Mouse (Mus musculus) urinary bladder, postnatal 4 days (tissue): ENCODE data around the gene Cds2.
"Not testable (repeated sequence)": the region's sequence is repeated elsewhere in the genome, so short reads cannot be mapped to it uniquely, and the experiment has no call there.

Experiments
- DNase-seq, 2 experiments: peaks; one replicate each; pipeline ENCODE4 v3.0.0; 2021 to 2022; ENCODE audit warnings: low spot score in 2 of 2

Gene Cds2

DNA sequence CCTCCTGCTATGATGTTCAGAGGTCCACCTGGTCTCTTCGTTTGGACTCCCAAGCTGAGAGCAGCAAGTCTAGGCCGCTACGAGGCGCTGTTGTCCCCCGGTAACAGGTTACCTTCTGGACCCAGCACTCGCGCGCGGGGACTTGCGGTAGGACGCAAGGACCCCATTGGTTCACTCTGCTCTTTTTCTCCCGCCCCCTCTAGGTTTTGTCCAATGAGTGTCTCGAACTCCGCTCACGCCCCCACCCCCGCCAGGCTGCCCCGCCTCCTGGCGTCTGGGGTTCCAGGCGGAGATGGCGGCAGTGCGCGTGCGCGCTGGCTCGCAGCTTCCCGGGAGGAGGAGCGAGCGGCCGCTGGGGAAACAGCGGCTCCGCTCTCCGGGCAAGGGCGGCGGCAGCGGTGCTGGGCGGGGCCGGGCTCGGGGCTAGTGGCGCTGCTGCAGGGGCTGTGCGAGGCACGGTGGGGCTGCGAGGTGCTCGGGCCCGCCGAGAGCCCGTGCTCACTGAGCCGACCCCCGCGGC, at the start of gene Cds2:
Cds2 (plus strand) TSS at position 270 of the 520 bp plus-strand sequence.
- peak; percentile 99 for DNase-seq

DNA sequence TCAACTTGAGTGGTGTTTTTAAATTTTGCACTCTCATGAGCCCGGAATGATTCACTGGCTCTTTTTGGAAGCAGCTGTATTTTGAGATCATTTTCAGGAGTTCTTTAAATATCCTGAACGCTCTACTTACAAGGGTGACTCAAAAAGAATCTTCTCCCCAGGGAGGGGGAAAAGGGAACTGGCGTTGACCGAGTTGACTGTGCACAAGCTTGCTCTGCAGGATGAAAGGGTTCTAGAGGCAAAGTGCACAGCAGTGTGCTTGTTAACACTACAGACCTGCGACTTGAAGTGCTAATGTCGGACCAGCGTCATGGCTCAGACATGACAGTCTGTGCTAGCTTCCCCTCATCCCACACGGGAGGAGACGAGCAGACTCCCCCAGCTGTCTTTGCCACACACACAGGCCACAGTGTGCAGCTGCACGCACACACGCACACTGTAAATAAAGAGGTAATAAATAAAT, 41.3 kb upstream of the Cds2 start:
- DNase-seq, result no peak

DNA sequence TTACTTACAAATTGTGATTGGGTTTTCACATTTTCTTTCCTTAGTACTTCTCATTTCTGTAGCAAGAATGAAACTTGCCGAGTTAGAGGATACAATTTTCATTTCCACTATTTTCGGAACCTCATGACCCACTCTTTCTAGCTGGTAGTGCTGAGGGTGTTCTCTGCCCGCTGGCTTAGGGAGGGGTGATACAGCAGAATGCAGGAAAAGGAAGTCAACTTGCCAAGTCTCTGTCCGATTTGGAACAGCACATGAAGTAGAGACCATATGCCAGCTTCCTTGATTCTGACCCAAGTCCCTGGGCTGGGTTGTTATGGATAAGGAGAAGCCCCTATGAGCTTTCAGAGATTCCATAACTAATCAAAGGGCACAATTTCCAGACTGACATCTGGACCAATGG, 38.6 kb upstream of the Cds2 start:
- no peak for DNase-seq

DNA sequence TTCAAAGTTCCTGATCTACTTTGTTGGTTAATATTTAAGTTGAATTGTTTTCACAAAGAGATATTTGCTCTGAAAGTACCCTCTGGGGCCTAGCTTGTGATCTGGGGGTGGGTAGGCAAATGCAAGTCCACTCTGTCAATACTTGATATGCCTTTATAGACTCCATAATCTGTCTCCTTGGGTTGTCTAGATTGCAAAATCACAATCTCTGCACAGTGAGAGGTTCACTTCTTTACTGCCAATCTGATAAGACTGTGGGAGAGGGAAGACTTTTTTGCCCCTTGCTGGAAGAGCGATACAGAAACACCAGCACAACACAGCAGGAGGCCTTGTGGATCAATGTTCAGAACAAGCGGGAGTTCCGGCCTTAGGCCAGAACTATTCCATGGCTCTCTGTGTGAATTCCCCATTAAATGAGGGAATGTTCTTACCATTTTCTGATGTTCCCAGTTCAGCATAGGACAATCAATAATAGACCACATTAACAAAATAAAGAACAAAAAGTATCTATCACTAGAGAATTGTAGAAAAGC, 30.5 kb upstream of the Cds2 start:
- DNase-seq, result no peak

DNA sequence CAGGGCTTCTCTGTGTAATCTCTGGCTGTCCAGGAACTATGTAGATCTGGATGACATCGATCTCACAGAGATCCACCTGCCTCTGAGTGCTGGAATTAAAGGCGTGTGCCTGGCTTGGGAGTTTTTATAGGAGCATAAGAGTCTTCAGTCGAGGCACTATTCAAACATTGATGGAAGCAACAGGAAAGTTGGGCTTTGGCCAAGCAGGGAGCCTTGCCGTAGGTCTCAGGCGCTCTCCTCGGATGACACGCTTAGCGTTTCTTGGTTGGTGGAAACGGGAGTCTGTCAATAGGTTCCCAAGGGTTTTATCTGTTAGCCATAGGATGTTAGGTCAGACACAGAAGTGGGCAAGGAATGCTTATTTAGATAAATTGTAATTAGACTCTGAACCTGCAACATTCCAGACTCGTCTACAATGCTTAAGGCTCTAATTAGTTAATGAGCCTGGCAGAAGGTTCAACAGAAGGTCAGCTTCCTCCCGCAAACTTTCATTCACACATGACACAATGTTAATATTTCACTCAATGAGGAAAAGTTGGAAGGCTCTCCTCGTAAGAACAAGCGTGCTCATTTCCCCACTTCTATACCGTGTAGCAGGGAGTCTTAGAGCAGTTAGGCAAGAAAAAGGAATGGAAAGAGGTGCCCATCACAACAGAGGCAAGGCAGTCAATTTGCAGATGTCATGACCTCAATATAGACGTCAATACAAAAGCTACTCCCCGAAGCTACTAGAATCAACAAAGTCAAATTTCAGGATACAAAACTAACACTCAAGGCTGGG, 28.8 kb upstream of the Cds2 start:
- DNase-seq, result no peak

DNA sequence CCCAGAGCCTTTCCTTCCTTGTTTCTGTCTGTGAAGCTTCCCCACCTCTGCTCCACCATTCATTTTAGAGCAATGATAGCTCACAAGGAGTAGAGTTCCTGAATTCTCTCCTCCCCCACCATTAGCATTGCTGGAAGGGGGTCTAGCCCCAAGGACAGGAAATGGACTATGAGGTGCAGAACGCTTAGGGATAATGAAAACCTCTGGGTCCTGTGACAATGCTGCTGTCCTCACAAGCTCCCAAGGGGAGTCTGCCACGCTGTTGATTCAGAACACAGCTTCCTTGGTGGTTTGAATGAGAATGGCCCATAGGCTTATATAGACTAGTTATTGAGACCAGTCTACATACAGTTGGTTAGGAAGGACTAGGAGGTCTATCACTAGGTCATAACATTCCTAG, 27.7 kb upstream of the Cds2 start:
- DNase-seq, result no peak

DNA sequence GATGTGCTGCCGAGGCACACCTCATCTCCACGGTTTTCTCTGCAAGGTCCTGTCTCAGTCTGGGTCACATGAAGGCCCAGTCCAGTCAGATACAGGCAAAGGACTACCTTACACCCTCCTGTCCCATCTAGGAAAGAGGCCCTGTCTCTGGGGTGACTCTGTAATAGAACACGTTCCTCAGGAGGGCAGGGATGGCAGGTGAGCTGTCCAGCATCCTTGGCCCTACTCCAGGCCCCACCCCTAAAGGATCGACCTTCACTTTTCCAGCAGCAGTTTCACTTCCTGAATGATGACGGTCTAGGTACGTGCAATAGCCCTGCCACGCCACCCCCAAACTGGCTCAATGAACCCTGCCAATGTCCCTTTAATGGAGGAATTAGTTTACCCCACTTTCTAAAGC, 27.0 kb upstream of the Cds2 start:
- no peak for DNase-seq

DNA sequence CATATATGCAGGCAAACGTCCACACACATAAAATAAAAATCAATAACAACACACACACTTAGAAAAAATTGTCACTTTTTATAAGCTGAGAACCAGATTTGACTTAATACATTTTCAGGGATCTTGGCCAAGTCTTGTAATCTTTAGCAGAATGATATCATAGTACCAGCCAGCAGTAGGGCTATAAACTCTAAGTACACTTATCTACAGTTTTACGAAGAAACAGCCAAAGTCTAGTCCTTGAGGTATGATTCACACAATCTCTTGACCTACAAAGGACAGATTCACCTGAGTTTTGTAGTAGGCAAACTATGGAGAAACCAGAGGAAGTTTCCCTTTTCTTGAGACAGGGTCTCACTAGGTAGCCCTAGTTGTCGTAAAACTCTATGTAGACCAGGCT, 23.5 kb upstream of the Cds2 start:
- DNase-seq, result not testable (repeated sequence)

DNA sequence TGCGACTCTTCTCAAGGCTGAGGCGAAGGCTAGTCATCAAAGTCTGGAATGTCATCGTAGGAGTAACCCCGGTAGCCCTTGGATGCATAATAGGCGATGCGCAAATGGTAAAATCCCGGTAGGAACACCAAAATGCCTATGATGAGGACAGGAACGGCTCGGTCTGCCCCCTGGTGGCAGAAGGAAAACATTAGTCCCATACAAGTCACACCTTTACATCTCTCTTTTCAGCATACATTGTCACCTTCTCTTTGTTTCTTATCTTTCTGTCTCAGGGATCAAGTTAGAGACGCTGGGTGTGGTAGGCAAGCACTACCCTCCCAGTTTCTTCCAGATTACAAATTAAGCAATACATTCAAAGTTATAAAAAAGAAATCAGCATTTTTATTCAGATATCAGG, 22.5 kb upstream of the Cds2 start:
- peak in 1 of 2 experiments; percentile 62 for DNase-seq

DNA sequence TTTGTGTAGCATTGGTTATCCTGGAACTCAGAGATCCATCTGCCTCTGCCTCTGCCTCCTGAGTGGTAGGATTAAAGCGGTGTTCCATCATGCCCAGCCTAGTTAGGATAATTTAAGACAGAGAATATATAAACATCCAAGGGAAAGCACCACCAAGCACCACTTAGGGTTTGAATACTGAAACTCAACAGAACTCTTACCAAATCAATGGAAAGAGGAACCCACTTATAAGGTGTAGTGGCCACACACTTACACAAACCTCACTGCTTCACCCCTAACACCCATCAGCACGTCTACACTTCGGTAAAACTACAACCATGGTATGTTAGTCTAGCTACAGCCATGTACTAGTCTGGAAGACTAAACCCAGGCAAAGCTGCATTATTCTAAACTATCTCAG, 19.6 kb upstream of the Cds2 start:
- no peak for DNase-seq

DNA sequence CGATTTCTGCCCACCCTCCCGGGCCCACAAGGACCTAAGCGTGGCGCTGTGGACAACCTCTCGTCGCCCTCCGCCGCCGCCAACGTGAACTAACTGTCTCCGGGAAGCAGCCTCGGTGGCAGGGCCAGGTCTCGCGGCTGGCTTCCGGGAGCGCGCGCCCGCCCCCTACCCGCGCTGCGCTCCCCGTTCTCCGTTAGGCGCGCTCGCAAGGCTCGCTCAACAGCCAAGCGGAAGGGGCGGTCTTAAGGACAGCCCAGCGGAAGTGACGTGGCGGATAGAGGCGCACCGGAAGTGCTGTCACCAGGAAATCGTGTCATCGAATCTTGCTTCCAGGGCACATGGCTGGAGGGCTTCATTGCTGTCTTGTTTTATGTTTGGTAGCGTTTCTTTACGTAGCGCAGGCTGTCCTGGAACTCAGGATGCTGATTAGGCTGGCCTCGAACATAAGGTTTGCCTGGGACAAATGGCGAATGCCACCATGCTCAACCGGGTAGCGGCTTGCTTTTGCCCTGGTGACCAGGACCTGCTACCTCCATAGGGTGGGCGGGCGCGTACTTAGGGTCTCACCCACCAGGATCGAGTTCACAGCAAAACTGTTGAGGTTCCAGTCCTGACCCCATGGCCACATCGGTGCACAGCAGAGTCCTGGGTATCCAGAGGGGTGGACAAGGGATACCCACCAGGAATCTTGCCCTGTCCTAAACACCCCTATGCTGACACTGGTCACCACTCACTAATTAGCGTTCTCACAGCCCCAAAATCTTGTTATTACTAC, 15.2 kb upstream of the Cds2 start, which contains the start of gene Tmem230:
Tmem230 (minus strand) TSS at position 269 of the 775 bp plus-strand sequence.
- peak; percentile 89 to 95 for DNase-seq

DNA sequence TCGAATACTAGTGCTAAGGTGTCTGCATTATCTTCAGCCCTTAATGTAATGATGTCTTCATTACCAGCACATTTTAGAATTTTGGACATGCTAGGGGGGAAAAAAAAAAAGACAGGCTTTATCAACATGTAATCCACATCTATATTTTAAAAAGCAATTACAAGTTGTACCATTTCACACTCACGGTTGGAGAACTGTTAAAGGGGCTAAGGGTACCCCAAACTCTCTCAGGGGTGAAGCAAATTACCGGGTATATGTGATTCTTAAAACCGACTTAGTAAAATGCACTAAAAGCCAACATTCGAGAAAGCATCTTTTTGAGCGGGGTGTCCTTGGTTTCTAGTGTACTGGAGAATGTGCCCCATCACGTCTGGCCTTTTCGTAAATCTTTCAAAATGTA, 11.0 kb upstream of the Cds2 start:
- DNase-seq, result no peak

DNA sequence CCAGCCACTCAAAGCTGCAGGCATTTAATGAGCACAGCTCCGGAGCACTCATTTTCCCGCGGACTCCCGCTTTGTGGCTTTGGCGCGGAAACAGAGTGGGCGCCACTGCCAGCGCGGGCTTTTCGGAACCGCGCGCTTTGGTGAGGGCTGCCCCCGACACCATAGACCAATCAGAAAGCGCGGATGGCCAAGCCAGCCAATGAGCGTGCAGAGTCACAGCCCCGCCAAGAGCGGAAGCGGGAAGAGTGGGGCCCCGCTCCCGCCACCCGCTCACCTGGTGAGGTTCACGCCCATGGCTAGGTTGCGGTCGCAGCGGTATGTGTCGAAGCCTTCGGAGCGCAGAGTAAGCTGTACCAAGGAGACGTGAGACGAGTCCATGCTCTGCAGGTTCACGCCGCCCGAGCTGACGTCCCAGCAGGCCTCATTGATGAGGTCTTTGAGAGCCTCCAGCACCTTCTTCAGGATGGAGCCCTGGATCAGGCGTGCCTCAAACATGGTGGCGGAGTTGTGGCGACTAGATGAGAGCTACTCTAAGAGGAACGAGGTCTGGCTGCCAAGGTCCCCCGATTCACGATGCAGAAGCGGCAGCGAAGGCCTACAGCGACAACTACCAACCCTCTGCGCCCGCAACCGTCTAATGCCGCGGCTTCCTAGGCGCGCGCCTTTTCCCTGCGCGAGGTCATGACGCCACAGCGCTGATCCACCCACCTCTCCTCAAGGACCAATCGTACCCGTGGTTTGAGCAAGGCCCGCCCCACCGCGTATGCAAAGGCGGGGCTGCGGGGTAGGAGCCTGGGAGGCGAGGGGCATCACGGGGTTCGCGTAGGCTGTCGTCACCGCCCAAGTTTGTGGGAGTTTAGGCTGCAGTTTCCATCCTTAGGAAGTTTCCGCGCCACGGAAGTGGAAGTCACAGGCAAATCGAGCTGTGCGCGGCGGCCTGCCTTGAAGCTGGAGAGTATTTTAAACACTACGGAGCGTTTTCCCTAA, 10.1 kb upstream of the Cds2 start, which contains the start of gene Pcna:
Pcna (minus strand) TSS at position 773 of the 987 bp plus-strand sequence.
- DNase-seq, result peak; percentile 96 to 98

DNA sequence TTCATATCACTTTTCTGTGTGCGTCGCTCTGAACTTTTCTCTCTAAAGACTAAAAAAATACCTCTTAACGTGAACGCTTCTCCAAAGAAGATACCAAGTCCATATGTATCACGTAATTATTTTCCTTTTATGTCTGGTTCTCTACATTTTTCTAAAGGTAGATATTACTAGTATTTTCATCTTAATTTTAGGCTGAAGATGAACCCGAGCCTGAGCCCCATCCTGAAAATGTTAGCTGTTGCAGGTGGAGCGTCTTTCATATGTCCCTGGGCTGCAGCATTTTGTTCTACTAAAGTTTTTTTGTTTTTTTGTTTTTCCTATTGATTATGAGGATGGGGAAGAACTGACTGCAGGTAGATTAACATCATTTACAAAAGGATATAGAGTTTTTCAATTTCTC, 9.3 kb upstream of the Cds2 start:
- no peak for DNase-seq

DNA sequence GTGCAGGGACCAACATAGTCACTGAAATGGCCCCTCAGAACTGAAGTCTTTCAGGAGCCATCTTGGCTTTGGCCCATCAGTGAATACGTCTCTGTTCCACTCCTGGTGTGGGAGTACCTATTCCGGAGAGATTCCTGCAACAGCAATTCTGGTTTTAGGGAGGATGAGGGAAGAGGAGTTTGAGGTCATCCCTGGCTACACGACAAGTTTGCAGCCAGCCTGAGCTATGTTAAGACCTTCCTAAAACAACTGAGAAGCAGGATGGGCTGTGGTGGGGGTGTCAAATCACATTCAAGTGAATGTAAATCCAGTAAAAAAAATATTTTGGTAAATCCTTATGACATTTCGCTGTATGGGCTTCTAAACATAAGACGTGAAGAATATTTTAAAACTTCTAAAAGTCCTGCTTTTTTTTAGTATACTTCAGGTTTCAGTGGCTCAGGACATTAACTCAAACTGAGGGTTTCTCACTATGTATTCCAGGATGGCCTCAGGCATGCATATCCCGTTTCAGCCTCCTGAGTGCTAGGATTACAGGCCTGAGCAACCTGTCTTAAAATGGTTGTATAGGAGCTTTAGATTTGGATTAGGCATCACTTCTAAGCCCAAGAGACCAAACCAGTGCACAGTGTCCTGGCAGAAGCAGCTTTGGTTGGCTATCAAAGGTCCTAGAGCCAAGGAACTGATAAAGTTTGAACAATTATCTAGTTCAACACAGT, 5.4 kb upstream of the Cds2 start:
- no peak for DNase-seq

DNA sequence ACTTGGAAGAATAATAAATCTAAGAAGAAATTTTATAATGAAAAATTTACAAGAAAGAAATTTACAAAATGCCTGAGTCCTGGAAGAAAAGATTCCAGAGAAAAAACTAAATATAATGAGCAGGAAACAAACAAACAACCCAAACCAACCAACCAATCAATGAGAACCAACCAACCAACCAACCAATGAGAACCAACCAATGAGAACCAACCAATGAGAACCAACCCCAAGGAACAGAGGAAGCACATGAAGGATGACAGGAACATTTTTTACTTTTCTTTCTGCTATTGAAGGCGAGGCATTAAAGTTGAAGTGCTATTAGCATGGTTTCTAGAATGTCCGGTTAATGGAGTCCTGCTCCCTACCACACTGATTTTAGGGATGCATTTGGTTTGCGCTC, 2.3 kb upstream of the Cds2 start:
- DNase-seq, result no peak

DNA sequence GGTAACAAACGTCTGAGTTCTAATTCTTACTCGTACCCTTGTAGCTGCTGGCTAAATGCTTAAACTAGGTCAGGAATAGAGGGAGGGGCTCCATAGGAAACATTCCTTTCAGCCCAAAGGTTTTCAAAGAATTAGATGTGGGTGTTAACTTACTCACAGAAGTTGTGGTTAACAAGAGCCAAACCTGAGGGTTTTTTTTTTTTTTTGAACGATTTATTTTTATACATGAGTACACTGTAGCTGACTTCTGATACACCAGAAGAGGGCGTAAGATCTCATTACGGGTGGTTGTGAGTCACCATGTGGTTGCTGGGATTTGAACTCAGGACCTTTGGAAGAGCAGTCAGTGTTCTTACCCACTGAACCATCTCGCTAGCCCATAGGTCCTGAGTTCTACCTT, 773 bp upstream of the Cds2 start:
- no peak for DNase-seq

DNA sequence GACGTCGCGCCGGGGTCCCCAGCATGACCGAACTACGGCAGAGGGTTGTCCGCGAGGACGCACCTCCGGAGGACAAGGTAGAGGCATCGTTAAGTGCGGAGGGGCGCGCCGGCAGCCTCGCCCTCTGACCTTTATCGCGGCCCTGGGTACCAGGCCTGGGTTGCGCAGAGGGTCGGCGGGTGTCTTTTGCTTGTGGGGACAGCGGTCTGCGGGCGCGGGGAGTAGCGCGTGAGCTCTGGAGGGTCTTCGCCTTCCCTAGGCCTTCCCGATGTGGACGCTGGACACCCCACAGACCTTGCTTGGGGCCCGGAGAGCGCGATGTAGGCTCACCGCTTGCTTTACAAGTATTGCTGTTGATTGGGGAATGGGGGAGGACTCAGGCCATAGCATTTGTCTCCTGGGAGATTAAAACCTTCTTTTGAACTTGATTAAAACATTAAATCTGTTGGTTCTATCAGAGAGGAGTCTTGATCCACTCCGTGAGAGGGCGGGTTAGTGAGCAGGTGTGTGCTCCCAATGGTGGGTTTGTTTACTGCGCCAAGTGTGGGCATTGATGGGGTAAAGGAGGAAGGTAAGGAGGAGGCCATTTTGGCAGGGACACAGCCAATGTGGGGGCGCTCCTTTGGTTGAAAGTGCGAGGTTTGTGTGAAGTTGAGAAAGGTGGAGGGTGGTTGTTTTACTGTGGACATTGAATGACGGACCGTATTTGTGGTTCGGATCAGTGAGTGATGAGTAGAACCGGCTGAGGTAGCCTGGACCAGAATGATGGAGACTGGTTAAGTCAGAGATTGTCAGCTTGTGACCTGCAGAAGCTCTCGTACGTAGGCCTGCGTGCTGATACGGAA, 695 bp downstream of the Cds2 start:
- no peak for DNase-seq

DNA sequence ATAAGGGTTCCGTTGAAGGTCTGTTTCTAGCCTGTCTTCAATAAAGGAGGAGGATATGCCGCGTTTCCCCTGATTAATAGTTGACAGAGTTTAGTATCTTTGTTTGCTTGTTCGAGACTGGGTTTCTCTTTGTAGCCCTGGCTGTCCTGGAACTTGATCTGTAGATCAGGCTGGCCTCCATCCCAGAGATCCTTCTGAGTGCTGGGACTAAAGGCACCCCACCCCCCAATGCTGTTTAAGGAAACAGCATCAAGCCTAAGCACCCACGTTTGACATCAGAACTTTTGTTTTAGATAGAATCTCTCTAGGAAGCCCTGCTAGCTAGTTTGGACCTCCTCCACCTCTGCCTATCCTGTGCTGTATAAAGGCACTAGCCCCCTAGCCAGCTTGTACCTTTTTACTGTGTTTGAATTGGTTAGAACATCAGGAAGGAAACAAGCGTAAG, 1.3 kb downstream of the Cds2 start:
- DNase-seq, result no peak

DNA sequence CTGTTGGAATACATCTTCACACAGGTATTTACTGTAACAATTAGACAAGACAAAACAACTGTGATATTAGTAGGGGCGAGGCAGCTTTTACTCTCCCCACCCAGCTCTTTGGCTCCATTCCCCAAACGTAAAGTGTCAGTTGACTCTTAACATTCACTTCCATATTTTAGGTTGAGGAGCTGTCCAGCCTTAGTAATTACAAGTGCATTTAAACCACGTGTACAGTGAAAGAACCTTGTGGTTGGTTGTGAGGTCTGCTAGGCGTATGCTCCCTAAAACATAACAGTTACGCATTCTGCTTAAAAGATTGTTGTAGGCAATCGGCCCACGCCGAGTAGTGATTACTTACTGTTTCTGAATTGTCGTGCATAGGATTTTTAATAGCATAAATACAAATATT, 2.2 kb downstream of the Cds2 start:
- DNase-seq, result no peak
